Mouse (Mus musculus): ENCODE results near the gene Foxf2. TPM values are rescaled to one million over a fixed set of nuclear protein-coding genes. Genes with fewer than 3 reads are reported as not detected.

Gene Foxf2
- 4.5 TPM for polyA plus RNA-seq (2012; fragmentation: generic; extraction: Trizol)

GRCm38 (mm10) chr13:31625333-31626101 lies at the start of gene Foxf2:
TSS of gene Foxf2 (plus strand) at chr13:31625816.
- TF ChIP-seq MAX (IDR thresholded peaks at IDR 0.05; ENCODE audit: low read depth) (no peak), POLR2AphosphoS2 (IDR thresholded peaks at IDR 0.05; ENCODE audit: insufficient read length, low read depth) (peak; percentile 36), MYOD1 (IDR thresholded peaks at IDR 0.05; ENCODE audit: control insufficient read depth in 1 of 3, insufficient read length in 2 of 3, low read depth in 2 of 3) (peak in 2 of 3 experiments; percentile 36 to 56), POLR2A (IDR thresholded peaks at IDR 0.05; ENCODE audit: insufficient read length, low read depth) (peak; percentile 60), CEBPB (IDR thresholded peaks at IDR 0.05; ENCODE audit: insufficient read depth, poor library complexity, severe bottlenecking) (peak; percentile 81), MYOG (IDR thresholded peaks at IDR 0.05; ENCODE audit: control insufficient read depth in 1 of 3, insufficient read depth in 1 of 3, insufficient read length in 2 of 3, low read depth in 2 of 3) (peak in 2 of 3 experiments; percentile 38 to 66), SRF (IDR thresholded peaks at IDR 0.05; ENCODE audit: control insufficient read depth, insufficient read length, low read depth) (no peak)
- H3K4me3 ChIP-seq = peak within 1 kb of the TSS; percentile 56
- peak within 1 kb of the TSS; percentile 82 for H3ac ChIP-seq (ENCODE audit: control insufficient read depth, insufficient read length)
- no peaks in the 10 kb centered on the region for H3K27me3 ChIP-seq (ENCODE audit: control insufficient read depth, insufficient read depth, insufficient read length)
- peaks cover 6% of the 10 kb centered on the region for H3K79me2 ChIP-seq (ENCODE audit: control insufficient read depth, insufficient read depth)
- peak within 1 kb of the TSS; percentile 77 for H3K4me2 ChIP-seq (ENCODE audit: low read depth)
- H3K36me3 ChIP-seq (ENCODE audit: control insufficient read depth, insufficient read depth) = no peaks in the 10 kb centered on the region

GRCm38 (mm10) chr13:31576696-31577095 lies 48.9 kb upstream of the Foxf2 start:
- H3K36me3 ChIP-seq (ENCODE audit: control insufficient read depth, insufficient read depth) = no peaks in the 10 kb centered on the region
- H3ac ChIP-seq (ENCODE audit: control insufficient read depth, insufficient read length) = no peak overlapping the region
- H3K4me2 ChIP-seq (ENCODE audit: low read depth) = no peak overlapping the region
- H3K79me2 ChIP-seq (ENCODE audit: control insufficient read depth, insufficient read depth) = no peaks in the 10 kb centered on the region
- H3K27me3 ChIP-seq (ENCODE audit: control insufficient read depth, insufficient read depth, insufficient read length) = no peaks in the 10 kb centered on the region
- TF ChIP-seq POLR2AphosphoS2 (IDR thresholded peaks at IDR 0.05; ENCODE audit: insufficient read length, low read depth) (no peak), MYOG (IDR thresholded peaks at IDR 0.05; ENCODE audit: control insufficient read depth in 1 of 3, insufficient read depth in 1 of 3, insufficient read length in 2 of 3, low read depth in 2 of 3) (no peak), TCF12 (IDR thresholded peaks at IDR 0.05; ENCODE audit: insufficient read depth, poor library complexity, severe bottlenecking) (no peak), USF1 (IDR thresholded peaks at IDR 0.05; ENCODE audit: low read depth) (no peak), REST (IDR thresholded peaks at IDR 0.05; ENCODE audit: insufficient read depth, insufficient read length) (no peak), E2F4 (IDR thresholded peaks at IDR 0.05; ENCODE audit: insufficient read depth) (no peak), SRF (IDR thresholded peaks at IDR 0.05; ENCODE audit: control insufficient read depth, insufficient read length, low read depth) (no peak), MAX (IDR thresholded peaks at IDR 0.05; ENCODE audit: low read depth) (no peak), CEBPB (IDR thresholded peaks at IDR 0.05; ENCODE audit: insufficient read depth, poor library complexity, severe bottlenecking) (no peak), TCF3 (IDR thresholded peaks at IDR 0.05; ENCODE audit: insufficient read length, low read depth) (no peak), POLR2A (IDR thresholded peaks at IDR 0.05; ENCODE audit: insufficient read length, low read depth) (no peak), MYOD1 (IDR thresholded peaks at IDR 0.05; ENCODE audit: control insufficient read depth in 1 of 3, insufficient read length in 2 of 3, low read depth in 2 of 3) (no peak)
- no peak overlapping the region for H3K4me3 ChIP-seq

- H3K36me3 ChIP-seq (ENCODE audit: control insufficient read depth, insufficient read depth) = no peaks in the 10 kb centered on the region
- H3K4me3 ChIP-seq = no peak overlapping the region
- TF ChIP-seq POLR2A (IDR thresholded peaks at IDR 0.05; ENCODE audit: insufficient read length, low read depth) (no peak), REST (IDR thresholded peaks at IDR 0.05; ENCODE audit: insufficient read depth, insufficient read length) (no peak), TCF12 (IDR thresholded peaks at IDR 0.05; ENCODE audit: insufficient read depth, poor library complexity, severe bottlenecking) (no peak), MYOG (IDR thresholded peaks at IDR 0.05; ENCODE audit: control insufficient read depth in 1 of 3, insufficient read depth in 1 of 3, insufficient read length in 2 of 3, low read depth in 2 of 3) (no peak), MYOD1 (IDR thresholded peaks at IDR 0.05; ENCODE audit: control insufficient read depth in 1 of 3, insufficient read length in 2 of 3, low read depth in 2 of 3) (no peak), TCF3 (IDR thresholded peaks at IDR 0.05; ENCODE audit: insufficient read length, low read depth) (no peak), CEBPB (IDR thresholded peaks at IDR 0.05; ENCODE audit: insufficient read depth, poor library complexity, severe bottlenecking) (no peak), POLR2AphosphoS2 (IDR thresholded peaks at IDR 0.05; ENCODE audit: insufficient read length, low read depth) (no peak), E2F4 (IDR thresholded peaks at IDR 0.05; ENCODE audit: insufficient read depth) (no peak), MAX (IDR thresholded peaks at IDR 0.05; ENCODE audit: low read depth) (no peak)
- no peaks in the 10 kb centered on the region for H3K27me3 ChIP-seq (ENCODE audit: control insufficient read depth, insufficient read depth, insufficient read length)
- H3ac ChIP-seq (ENCODE audit: control insufficient read depth, insufficient read length) = no peak overlapping the region
- H3K4me2 ChIP-seq (ENCODE audit: low read depth) = no peak overlapping the region
- no peaks in the 10 kb centered on the region for H3K79me2 ChIP-seq (ENCODE audit: control insufficient read depth, insufficient read depth)
These were observed 48.0 kb upstream of the Foxf2 start for GRCm38 (mm10) chr13:31577576-31577975.

- H3K4me2 ChIP-seq (ENCODE audit: low read depth) = no peak overlapping the region
These were observed 47.2 kb upstream of the Foxf2 start for GRCm38 (mm10) chr13:31578389-31578788.

More at GRCm38 (mm10) chr13:31578389-31578788, 47.2 kb upstream of the Foxf2 start:
- no peak overlapping the region for H3ac ChIP-seq (ENCODE audit: control insufficient read depth, insufficient read length)
- no peaks in the 10 kb centered on the region for H3K79me2 ChIP-seq (ENCODE audit: control insufficient read depth, insufficient read depth)
- no peak overlapping the region for H3K4me3 ChIP-seq
- TF ChIP-seq MYOG (IDR thresholded peaks at IDR 0.05; ENCODE audit: control insufficient read depth in 1 of 3, insufficient read depth in 1 of 3, insufficient read length in 2 of 3, low read depth in 2 of 3) (no peak), REST (IDR thresholded peaks at IDR 0.05; ENCODE audit: insufficient read depth, insufficient read length) (no peak), MAX (IDR thresholded peaks at IDR 0.05; ENCODE audit: low read depth) (no peak), TCF12 (IDR thresholded peaks at IDR 0.05; ENCODE audit: insufficient read depth, poor library complexity, severe bottlenecking) (no peak), TCF3 (IDR thresholded peaks at IDR 0.05; ENCODE audit: insufficient read length, low read depth) (no peak), POLR2AphosphoS2 (IDR thresholded peaks at IDR 0.05; ENCODE audit: insufficient read length, low read depth) (no peak), POLR2A (IDR thresholded peaks at IDR 0.05; ENCODE audit: insufficient read length, low read depth) (no peak), E2F4 (IDR thresholded peaks at IDR 0.05; ENCODE audit: insufficient read depth) (no peak), SRF (IDR thresholded peaks at IDR 0.05; ENCODE audit: control insufficient read depth, insufficient read length, low read depth) (no peak), CEBPB (IDR thresholded peaks at IDR 0.05; ENCODE audit: insufficient read depth, poor library complexity, severe bottlenecking) (no peak)
- H3K36me3 ChIP-seq (ENCODE audit: control insufficient read depth, insufficient read depth) = no peaks in the 10 kb centered on the region
- H3K27me3 ChIP-seq (ENCODE audit: control insufficient read depth, insufficient read depth, insufficient read length) = no peaks in the 10 kb centered on the region

All from myocyte (in vitro differentiated cells).